Mouse (Mus musculus) liver, adult 2 months (tissue): ENCODE data around the gene Eif3a.

Experiments used
- CTCF ChIP-seq: fragments of 200-500 bp; IDR thresholded peaks from 2 replicates; pipeline ENCODE4 v1.5.1; 2011; ENCODE audit warnings: low read depth, low read length, control low read depth
- POLR2A ChIP-seq: fragments of 200-500 bp; IDR thresholded peaks from 2 replicates; pipeline ENCODE4 v1.6.1; 2011; ENCODE audit warnings: low read length, control low read depth; ENCODE audit not compliant: insufficient read depth; ENCODE audit errors: extremely low read depth

GRCm38 (mm10) chr19:60788214-60788960 is 2.1 kb downstream of the Eif3a start:
- TF ChIP-seq POLR2A: no peak
- TF ChIP-seq CTCF: no peak
